Mouse (Mus musculus): ENCODE data around the gene Chchd6.

Gene Chchd6

DNA sequence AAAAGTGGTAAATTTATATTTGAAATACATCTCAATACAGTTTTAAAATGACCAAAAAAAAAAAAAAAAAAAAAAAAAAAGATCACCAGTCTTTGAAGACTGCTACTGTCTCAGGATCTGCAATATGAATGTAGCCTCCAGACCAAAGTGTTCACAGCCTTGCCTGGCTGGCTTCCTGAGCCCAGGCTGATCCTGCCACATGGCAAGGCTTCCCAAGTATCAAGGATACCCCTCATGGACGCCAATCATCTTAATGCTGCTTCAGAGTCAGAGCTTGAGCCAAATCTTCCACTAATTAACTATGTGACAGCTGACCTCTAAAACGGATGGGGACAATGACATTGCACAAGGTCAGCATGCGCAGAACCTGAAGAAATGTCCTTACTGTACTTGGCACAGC, 3.9 kb downstream of the Chchd6 start:
- in situ Hi-C loops (cut with MboI, MseI) = loop anchor here in 1 of 2 experiments (5.0 kb wide), 1 partner anchor 41 kb away; no protein-coding TSS in a partner anchor

DNA sequence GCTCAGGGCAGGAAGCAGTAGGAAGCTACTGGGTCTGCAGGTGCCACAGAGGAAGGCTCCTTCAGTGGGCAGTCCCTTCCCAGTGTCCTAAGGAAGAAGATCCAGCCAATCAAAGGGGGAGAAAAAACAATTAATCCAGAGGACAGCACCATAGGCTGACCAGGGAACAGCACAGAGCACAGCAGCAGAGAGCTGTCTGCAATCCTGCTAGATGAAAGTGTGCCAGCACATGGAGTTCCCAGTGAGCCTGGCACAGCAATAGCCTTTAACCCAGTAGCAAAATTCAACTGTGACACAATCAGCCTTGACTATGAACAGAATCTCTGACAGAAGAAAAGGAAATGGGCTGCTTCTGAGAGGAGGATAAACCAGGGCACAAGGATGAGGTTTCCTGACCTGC, 9.8 kb downstream of the Chchd6 start:
- in situ Hi-C loops (cut with MboI, MseI) = no loop called here

DNA sequence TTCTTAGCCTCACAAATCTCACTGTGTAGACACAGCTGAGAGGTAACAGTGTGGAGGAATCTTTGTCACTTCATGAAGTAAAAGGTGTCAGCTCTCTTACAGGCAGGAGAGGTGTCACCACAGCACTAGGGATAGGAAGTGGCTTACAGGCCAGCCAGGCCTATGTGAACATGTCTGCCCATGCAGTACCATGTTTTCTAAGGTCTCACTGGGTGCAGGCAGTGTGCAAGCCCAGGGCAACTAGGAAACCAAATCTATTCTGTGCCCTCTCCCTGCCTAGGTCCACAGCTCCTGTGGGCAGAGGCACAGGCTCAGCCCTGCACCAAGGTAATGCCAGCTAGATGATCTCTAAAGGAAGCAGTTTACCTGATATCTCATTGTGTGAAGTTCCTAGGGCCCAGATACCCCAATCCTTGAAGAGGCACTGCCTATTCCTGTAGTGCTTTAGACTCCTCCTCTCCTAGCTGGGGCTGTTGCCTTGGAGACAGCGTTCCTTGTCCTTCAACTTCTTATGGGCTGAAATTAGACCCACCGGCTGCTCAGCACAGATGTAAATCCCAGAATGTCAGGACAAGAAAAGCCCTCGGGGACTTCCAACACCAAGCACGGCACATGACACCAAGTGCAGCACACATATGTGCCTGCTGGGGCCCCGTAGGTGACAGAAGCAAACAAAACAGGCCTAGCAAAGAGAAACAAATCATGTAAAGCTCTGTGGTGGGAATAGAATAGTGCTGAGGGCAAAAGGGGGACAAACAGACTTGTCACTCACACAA, 10.6 kb downstream of the Chchd6 start:
- in situ Hi-C loops (cut with MboI, MseI) = no loop called here

DNA sequence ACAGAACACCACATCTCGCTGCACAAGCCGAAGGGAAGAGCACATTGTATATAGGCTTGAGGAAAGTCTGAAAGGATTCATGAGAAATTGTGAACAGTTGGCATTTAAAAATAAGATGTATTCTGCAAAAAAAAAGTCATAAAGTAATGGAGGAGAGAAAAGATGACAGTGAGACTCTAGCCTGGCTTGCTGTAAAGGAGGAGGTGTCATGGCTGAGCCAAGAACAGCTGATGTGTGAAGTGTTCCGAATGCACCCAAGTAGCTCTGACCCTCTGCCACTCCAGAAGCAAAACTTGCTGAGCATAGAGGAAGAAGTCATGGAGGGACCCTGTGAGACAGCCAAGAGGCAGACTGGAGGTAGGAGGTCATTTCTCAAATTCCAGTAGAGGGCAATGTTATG, 12.3 kb downstream of the Chchd6 start:
- in situ Hi-C loops (cut with MboI, MseI) = no loop called here

DNA sequence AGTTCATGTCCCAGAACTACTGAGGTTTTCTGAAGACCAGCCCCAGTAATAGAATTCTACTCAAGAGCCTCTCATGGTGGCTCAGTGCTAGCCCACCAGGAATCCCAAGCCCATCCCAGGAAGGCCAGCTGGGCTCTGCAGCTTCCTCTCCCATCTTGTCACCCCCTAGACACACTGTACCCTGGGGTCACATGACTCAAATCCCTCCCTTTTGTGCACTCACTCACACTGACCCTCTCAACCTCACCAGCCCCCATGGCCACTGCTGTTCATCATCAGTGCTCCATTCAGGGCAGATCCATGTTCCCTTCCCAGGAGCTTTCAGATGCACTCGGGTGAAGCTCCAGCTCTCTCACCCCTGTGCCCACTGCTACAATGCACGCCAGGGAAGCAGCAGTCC, 20.8 kb downstream of the Chchd6 start:
- in situ Hi-C loops (cut with MboI, MseI) = no loop called here

DNA sequence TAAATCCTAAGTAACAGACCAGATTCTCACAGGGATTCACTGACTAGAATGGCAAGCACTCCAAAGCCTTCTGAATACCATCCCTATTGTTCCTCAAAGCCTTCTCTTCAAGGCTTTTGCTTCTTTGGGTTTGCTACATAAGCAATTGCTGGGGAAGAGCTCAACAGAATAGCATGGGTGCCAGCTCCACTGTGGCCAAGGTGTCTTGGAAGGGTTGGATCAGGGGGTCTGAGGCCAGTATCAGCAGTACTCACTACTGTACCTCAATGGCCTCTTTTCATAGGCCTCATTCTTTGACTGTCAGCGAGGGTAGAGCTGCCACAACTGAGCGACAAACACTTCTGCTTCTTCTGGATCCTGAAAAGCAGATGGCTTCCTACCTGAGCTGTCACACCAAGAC, 21.7 kb downstream of the Chchd6 start:
- in situ Hi-C loops (cut with MboI, MseI) = no loop called here

DNA sequence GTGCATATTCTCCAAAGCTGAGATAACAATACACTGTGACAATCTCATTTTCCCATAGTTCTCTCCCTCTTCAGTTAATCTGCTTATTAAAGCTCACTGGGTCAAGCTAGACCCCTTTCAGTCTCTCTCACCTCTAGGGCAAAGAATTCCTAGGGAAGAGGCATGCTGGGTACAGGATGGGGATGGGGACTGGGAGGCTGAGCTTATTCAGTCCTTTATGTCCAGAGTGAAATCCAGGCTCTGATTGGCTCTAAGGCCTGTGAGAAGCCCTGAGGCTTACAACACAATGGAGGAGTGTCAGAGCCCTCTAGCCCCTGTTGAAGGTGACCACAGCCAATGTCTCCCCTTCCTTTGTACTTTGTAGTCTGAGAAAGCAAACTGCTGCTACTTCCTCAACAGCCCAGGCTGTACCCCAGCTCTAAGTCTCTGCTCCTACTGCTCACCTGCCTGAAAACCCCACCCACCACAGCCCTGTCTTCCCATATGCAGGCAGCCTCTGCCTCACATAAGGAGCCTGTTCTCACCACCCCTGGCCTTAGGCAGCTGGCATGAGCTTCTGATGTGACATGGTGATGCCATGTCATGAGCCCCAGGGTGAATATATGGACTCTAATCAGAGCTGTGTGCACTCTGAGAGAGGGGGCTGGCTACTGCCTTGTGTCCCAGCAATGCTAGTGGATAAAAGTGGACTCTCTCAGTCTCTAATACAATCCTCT, 22.4 kb downstream of the Chchd6 start:
- in situ Hi-C loops (cut with MboI, MseI) = no loop called here

DNA sequence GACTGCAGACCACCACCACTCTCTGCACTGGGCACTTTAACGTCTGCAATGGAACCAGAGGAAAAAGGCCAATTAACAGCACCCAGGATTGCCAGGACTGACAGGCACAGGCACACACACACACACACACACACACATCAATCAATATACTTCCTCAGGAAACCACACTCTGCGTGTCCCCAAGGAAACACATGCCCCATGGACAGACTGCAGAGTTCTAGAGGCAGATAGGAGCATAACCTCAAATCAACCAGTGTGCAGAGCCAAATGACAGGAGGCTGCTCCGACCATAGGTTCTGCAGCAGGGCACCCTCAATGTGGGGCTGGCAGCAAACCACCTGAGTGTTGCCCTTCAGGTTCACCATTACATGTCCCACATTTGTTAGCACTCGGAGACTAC, 26.1 kb downstream of the Chchd6 start:
- in situ Hi-C loops (cut with MboI, MseI) = loop anchor here in 1 of 2 experiments (10.0 kb wide), 2 partner anchors 515 to 1815 kb away; no protein-coding TSS in a partner anchor

DNA sequence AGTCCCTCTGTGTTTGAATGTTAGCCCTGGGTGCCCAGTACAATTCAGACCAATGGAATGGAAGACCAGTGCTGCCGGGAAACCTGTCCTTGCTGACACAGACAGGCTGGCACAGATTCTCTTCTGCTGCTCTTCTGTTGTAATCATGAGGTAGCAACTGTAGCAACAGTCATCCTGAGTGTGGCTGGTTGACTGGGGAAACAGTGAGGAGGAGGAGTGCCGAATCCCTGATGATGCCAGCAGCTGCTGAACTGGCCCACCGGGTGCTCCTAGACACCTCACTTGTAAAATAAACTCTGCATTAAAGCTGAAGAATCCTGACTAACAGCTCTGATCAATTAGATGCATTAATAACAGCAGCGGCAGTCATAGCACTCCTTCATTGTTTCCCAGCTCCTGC, 28.7 kb downstream of the Chchd6 start:
- in situ Hi-C loops (cut with MboI, MseI) = loop anchor here in 1 of 2 experiments (10.0 kb wide), 2 partner anchors 518 to 1818 kb away; no protein-coding TSS in a partner anchor

DNA sequence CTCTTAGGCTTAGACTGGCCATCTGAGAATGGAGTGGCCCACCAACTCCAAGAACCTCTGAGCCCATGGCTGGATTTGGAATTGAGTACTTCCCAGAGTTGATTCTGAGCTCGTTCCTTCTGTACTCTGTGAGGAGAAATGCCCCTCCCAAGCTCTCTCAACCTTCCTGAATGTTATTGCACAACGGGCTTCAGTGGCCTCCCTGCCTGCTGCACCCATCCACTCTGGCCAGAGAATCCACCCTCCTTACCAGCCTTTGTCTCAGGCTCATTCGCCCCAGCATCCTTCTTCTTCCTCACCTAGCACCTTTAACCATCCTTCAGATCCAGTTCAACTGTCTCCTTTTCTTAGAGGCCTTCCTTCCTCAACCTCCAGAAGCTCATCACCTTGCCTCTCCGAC, 32.1 kb downstream of the Chchd6 start:
- in situ Hi-C loops (cut with MboI, MseI) = loop anchor here in 1 of 2 experiments (10.0 kb wide), 2 partner anchors 521 to 1821 kb away; no protein-coding TSS in a partner anchor

DNA sequence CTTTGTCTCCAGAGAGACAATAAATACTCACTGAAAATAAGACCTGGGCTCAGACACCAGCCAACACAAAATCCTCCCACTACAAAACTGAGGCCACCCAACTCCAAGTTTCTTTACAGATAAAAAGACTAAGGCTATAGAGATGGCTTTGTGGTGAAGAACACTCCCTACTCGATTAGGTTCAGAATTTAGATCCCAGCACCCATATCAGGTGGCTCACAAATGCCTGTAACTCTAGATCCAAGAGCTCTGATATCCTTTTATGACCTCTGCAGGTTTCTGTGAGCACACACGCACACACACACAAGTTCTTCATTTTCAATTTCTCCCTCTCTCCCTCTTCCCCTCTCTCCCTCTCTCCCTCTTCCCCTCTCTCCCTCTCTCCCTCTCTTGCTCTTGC, 34.6 kb downstream of the Chchd6 start:
- in situ Hi-C loops (cut with MboI, MseI) = loop anchor here in 1 of 2 experiments (10.0 kb wide), 2 partner anchors 524 to 1824 kb away; no protein-coding TSS in a partner anchor

DNA sequence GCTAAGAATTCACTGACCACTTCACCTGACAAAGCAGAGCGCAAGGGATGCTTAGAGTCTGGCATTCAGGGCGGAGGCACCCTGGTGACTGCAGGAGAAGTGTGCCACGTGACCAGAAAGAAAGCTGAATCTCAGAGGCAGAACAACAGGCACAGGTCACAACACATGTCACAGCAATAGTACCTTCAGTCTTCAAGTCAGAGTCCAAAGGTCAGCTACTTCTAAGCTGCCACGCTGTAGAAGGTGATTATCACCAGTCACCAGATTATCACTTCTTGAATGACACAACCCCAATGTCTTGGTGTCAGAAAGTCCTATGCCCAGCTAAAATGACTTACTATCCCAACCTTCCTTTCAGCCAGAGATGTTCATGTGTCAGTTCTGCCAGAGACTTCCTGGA, 37.8 kb downstream of the Chchd6 start:
- in situ Hi-C loops (cut with MboI, MseI) = loop anchor here (5.0 to 10.0 kb wide), 3 partner anchors 313 to 625 kb away; no protein-coding TSS in a partner anchor

DNA sequence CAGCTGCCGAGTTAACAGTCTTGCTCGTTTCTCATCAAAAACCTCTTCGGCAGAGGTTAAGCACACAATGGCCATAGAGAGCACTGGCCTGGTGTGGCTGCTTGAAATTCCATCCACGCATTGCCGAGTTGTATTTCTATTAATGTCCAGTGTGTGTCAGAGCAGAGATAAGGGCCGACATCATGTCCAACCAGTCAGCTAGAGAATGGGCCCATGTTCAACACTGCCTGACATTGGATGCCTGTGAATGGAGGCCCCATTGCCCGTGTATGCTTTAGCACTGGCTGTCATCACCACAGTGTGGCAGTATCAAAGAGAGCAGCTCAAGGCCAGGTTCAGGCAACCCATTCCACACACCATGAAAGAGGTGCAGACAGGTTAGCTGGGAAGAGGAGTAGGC, 38.9 kb downstream of the Chchd6 start:
- in situ Hi-C loops (cut with MboI, MseI) = loop anchor here (5.0 to 10.0 kb wide), 3 partner anchors 312 to 624 kb away; no protein-coding TSS in a partner anchor

DNA sequence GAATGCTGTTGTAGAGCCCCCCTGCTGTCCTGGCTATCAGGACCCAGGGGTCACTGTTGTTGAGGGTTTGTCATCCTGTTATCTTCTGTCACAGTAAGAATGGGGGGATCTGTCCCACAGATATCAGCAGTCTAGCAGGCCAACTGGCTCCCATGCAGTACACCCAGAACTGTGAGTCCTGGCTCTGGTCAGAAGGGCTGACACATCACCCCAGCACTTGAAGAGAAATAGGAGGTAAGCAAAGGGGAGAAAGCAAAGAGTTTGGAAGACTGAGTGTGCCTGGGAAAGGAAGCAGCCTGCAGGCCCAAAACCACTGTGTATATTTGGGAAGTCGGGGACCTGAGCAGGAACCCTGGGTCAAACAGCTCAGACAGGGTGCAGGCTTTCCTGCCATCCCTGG, 39.5 kb downstream of the Chchd6 start:
- in situ Hi-C loops (cut with MboI, MseI) = loop anchor here (5.0 to 10.0 kb wide), 3 partner anchors 311 to 624 kb away; no protein-coding TSS in a partner anchor

DNA sequence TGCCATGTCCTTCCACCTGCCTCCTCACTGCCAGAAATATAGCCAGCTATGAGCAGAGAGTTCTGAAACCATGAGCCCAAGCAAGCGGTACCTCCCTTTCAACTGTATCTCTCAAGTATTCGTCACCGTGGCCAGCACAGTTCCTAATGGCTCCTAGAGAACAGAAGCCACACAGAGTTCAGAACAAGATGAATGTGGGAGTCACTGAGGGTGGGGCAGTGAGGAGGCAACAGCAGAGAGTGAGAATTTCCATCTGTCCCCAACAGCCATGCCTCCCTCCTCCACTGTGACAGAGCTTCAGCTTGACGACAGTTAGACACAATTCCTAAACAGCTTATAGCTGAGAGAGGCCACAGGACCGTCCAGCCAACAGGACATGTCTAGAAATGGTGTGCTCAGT, 41.4 kb downstream of the Chchd6 start:
- in situ Hi-C loops (cut with MboI, MseI) = loop anchor here (5.0 to 10.0 kb wide), 3 partner anchors 309 to 622 kb away; no protein-coding TSS in a partner anchor

DNA sequence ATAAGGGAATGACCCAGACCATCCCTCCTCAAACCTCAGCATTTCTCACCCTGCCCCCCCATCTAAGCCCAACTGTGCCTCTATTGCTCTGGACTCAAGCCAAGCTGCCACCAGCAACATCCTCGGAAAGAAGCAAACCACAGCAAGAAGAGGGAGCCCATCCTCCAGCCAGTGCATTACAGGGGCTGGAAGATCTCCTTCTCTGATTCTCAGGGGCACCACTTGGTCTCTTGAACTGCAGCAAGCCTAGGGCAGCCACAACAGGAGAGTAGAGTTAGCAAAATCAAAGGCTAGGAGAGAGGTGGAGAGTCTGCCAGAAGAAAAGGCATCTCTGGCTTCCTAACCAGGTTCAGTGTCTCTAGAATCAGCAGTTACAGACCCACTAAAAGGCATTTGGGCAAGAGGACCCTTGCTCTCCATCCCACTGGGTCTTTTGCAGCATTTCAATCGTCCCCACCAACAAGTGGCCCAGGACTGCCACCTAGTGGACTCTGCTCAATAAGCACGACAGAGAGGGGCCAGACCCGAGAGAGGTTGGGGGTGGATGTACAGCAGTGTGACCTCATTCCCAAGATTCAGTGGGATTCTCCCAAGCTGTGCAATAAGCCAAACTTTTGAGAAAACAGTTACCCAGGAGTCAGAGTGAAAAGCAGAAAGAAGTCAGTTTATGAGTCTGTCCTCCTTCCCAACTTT, 42.3 kb downstream of the Chchd6 start:
- in situ Hi-C loops (cut with MboI, MseI) = loop anchor here (5.0 to 10.0 kb wide), 3 partner anchors 308 to 621 kb away; no protein-coding TSS in a partner anchor

DNA sequence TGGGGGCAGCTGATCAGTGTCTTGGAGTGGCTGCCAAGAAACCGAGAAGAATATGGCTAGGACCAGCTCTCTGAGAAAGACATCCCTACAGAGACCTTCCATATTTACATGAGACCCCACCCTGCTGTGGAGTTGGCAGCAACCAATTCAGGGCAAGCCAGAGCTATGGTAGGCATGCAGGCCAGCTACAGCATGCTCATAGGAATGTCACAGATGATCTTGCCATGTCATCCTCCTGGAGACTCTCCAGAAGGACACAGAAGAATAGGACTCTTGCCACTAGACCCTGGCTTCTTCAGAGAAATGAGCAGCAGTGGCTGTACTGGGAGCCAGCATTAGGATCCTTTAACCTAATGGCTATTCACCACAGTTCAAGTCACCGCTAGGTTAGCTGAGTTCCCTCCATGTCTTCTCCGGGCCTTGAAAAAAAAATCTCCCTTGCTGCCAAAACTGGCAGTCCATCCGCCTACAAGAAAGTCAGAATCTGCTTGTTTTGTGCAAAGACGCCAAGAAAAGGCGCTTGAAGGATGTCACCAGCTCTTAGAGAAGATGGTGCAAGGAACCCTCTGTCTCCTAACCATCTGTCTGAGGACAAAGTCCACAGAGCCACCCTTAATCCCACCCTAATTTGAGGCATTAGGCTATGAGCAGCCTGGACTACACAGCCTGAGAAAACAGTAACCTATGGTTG, 43.0 kb downstream of the Chchd6 start:
- in situ Hi-C loops (cut with MboI, MseI) = loop anchor here (5.0 to 10.0 kb wide), 3 partner anchors 308 to 620 kb away; no protein-coding TSS in a partner anchor

DNA sequence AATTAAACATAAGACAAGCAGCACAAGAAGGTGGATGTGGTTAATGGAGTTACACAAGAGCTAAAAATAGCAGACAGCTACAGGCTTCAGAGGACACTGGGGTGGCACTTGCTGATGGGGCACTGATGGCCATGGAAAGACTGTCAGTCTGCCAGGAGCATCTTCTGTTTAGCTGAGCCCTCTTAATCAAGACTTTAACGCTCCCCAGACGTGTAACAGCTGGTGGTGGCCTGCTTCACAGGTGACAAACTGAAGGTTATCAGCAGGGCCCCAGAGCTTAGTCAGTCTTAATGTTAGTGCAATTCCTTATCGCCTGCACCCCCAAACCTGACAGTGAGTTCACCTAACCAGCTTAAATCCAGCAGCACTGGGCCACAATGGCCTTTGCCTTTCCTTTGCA, 46.3 kb downstream of the Chchd6 start:
- in situ Hi-C loops (cut with MboI, MseI) = no loop called here

DNA sequence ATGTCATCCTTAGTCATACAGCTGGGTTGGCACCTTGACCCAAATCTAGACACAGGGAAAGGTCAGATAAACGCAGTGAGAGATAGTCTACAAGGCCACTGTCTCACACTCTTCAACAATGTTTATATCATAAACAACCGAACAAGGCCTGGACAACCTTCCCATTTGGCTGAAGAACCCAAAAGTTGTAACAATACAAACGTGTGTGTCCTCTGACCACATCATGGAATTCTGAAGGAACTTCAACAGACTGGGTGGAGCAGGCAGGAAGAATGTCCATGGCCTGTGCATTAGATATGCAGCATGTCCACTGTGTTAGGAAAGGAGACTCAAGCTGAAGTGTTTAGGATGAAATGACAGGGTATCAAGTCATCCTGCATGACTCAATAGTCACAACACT, 47.5 kb downstream of the Chchd6 start:
- in situ Hi-C loops (cut with MboI, MseI) = no loop called here

DNA sequence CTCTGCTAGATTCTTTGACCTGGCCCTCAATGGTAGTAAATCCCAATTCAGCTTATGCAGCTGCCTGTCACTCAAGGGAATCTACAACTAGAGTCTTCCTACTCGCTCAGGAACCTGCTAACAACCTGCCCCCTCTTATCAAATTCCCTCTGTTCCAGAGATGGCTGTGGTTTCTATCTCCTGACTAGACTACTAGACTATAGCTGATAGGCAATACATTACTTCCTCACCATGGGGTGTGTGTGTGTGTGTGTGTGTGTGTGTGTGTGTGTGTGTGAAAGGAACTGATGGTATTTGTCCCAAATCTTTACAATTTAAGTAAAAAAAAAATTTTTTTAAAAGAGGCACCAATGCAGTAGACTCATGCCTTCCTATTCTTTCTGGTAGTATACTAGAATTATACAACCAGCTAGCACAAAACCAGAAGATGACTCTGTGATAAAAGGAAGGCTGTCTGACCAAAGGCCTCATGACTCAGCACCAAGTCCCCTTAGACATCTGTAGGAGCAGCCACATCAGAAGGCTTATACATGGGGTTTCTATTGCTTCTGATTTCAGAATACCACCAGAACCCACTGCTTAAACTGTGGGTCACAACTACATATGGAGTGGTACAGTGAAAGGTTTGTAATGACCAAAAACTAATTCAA, 57.2 kb downstream of the Chchd6 start:
- in situ Hi-C loops (cut with MboI, MseI) = no loop called here

Data from T-helper 17 cell (primary cell).